9 mouse cellular contexts compared by ENCODE assay signal in genomic region chr19:6933102-6933435, GRCm38 (mm10). TPM values are rescaled to one million over a fixed set of nuclear protein-coding genes. Genes with fewer than 3 reads are reported as not detected.
DNase-seq lines count a peak whose midpoint lies in the region; ATAC-seq and TF ChIP-seq lines count a peak whose summit lies in the region.
"Had no signal": no experiment of that assay in that cellular context is flagged by ENCODE, and none has a peak within 500 bp of the region (broad histone marks: within the 10 kb centered on the region; RNA-seq: fewer than 3 reads in every experiment).

No protein-coding gene starts in this region.

- no peak overlapping the region for H3K9ac ChIP-seq in lung, embryonic 14.5 days
- H3K9ac ChIP-seq in hindbrain, postnatal 0 days (replicated peaks; ENCODE audit: low read length), result peak overlapping the region; percentile 60; the same call in 1 of the 2 replicates

- no peaks in the 10 kb centered on the region for H3K9me3 ChIP-seq in heart, embryonic 10.5 days
- no peaks in the 10 kb centered on the region for H3K9me3 ChIP-seq in lung, embryonic 14.5 days (ENCODE audit: low read depth, low read length)
- no peaks in the 10 kb centered on the region for H3K9me3 ChIP-seq in hindbrain, postnatal 0 days (ENCODE audit: low read length)

- no peaks in the 10 kb centered on the region for H3K79me2 ChIP-seq in myocyte (ENCODE audit: control insufficient read depth, insufficient read depth)

- H3K4me1 ChIP-seq in heart, embryonic 10.5 days, result peaks cover 20% of the 10 kb centered on the region
- no peaks in the 10 kb centered on the region for H3K4me1 ChIP-seq in lung, embryonic 14.5 days (ENCODE audit: insufficient read depth)
- peaks cover 9% of the 10 kb centered on the region for H3K4me1 ChIP-seq in hindbrain, postnatal 0 days (ENCODE audit: insufficient read depth, low read length)

- H3K27ac ChIP-seq in heart, embryonic 10.5 days, result no peak overlapping the region
- H3K27ac ChIP-seq in lung, embryonic 14.5 days (ENCODE audit: low read depth), result no peak overlapping the region
- H3K27ac ChIP-seq in hindbrain, postnatal 0 days, result peak overlapping the region; percentile 41; the same call in 1 of the 2 replicates

- H3K4me2 ChIP-seq in lung, embryonic 14.5 days, result 0 out of 2 replicates have a peak overlapping the region, but pooled peaks have one; percentile 74
- peak overlapping the region; percentile 67 for H3K4me2 ChIP-seq in hindbrain, postnatal 0 days (ENCODE audit: low read depth, low read length)
- H3K4me2 ChIP-seq in myocyte (ENCODE audit: low read depth), result peak overlapping the region; percentile 65

- H3ac ChIP-seq in myocyte (ENCODE audit: control insufficient read depth, insufficient read length), result no peak overlapping the region

- ATAC-seq in lung, embryonic 14.5 days (ENCODE audit: insufficient read depth), result no peak
- ATAC-seq in hindbrain, postnatal 0 days, result no peak
- no peak for ATAC-seq in megakaryocyte progenitor cell, adult 5-6 weeks (replicated peaks; ENCODE audit: poor library complexity)

- no peak for TF ChIP-seq CTCF in lung, embryonic 14.5 days (IDR thresholded peaks at IDR 0.05; ENCODE audit: low read depth)
- TF ChIP-seq CTCF in hindbrain, postnatal 0 days (IDR thresholded peaks at IDR 0.05; ENCODE audit: low read depth), result no peak

- no peak for DNase-seq in heart, embryonic 10.5 days (ENCODE audit: low spot score)
- DNase-seq in heart, postnatal 14 days, result no peak
- DNase-seq in lung, embryonic 14.5 days, result no peak
- no peak for DNase-seq in lung, adult 18-20 months
- DNase-seq in hindbrain, postnatal 0 days (ENCODE audit: low spot score), result no peak
- no peak for DNase-seq in adrenal gland, adult 18-20 months (ENCODE audit: low spot score in 2 of 2)
- DNase-seq: thymus, postnatal 25 days had no signal

- no peak for TF ChIP-seq POLR2A in myocyte (IDR thresholded peaks at IDR 0.05; ENCODE audit: insufficient read length, low read depth)

- H3K36me3 ChIP-seq in heart, embryonic 10.5 days, result no peaks in the 10 kb centered on the region
- H3K36me3 ChIP-seq in lung, embryonic 14.5 days (ENCODE audit: insufficient read depth), result no peaks in the 10 kb centered on the region
- no peaks in the 10 kb centered on the region for H3K36me3 ChIP-seq in hindbrain, postnatal 0 days (ENCODE audit: insufficient read depth, low read length)
- H3K36me3 ChIP-seq in myocyte (ENCODE audit: control insufficient read depth, insufficient read depth), result no peaks in the 10 kb centered on the region

- WGBS in heart, embryonic 10.5 days, result 27% methylated on average over 4 of the region's 4 CpGs
- WGBS in lung, embryonic 14.5 days, result 26% methylated on average over 4 of the region's 4 CpGs
- 27% methylated on average over 4 of the region's 4 CpGs for WGBS in hindbrain, postnatal 0 days

- H3K4me3 ChIP-seq in heart, embryonic 10.5 days, result peak overlapping the region; percentile 60
- H3K4me3 ChIP-seq in lung, embryonic 14.5 days (ENCODE audit: low read depth, low read length), result peak overlapping the region; percentile 41; the same call in 1 of the 2 replicates
- peak overlapping the region; percentile 47 for H3K4me3 ChIP-seq in hindbrain, postnatal 0 days (ENCODE audit: low read length)
- H3K4me3 ChIP-seq in myocyte, result no peak overlapping the region

- peaks cover 87% of the 10 kb centered on the region for H3K27me3 ChIP-seq in heart, embryonic 10.5 days (ENCODE audit: insufficient read depth, poor library complexity, severe bottlenecking)
- H3K27me3 ChIP-seq in lung, embryonic 14.5 days (ENCODE audit: insufficient read depth, low read length), result peaks cover 73% of the 10 kb centered on the region
- H3K27me3 ChIP-seq in hindbrain, postnatal 0 days (ENCODE audit: insufficient read depth, low read length), result peaks cover 6% of the 10 kb centered on the region
- H3K27me3 ChIP-seq in myocyte (ENCODE audit: control insufficient read depth, insufficient read depth, insufficient read length), result peaks cover 12% of the 10 kb centered on the region

- intact Hi-C loops in heart, postnatal 14 days (cut with DNase I), result no loop called here

TF ChIP-seq in myocyte, 11 proteins besides CTCF, POLR2A, EP300 and RAD21:
- no peak for TF ChIP-seq E2F4 (IDR thresholded peaks at IDR 0.05; ENCODE audit: insufficient read depth)
- no peak for TF ChIP-seq REST (IDR thresholded peaks at IDR 0.05; ENCODE audit: insufficient read depth, insufficient read length)
- TF ChIP-seq SRF (IDR thresholded peaks at IDR 0.05; ENCODE audit: control insufficient read depth, insufficient read length, low read depth), result no peak
- TF ChIP-seq TCF3 (IDR thresholded peaks at IDR 0.05; ENCODE audit: insufficient read length, low read depth), result no peak
- no peak for TF ChIP-seq USF1 (IDR thresholded peaks at IDR 0.05; ENCODE audit: low read depth)
- TF ChIP-seq MAX (IDR thresholded peaks at IDR 0.05; ENCODE audit: low read depth), result no peak
- TF ChIP-seq POLR2AphosphoS2 (IDR thresholded peaks at IDR 0.05; ENCODE audit: insufficient read length, low read depth), result no peak
- TF ChIP-seq TCF12 (IDR thresholded peaks at IDR 0.05; ENCODE audit: insufficient read depth, poor library complexity, severe bottlenecking), result no peak
- no peak for TF ChIP-seq CEBPB (IDR thresholded peaks at IDR 0.05; ENCODE audit: insufficient read depth, poor library complexity, severe bottlenecking)
- no peak for TF ChIP-seq MYOG (IDR thresholded peaks at IDR 0.05; ENCODE audit: control insufficient read depth in 1 of 3, insufficient read depth in 1 of 3, insufficient read length in 2 of 3, low read depth in 2 of 3)
- TF ChIP-seq MYOD1 (IDR thresholded peaks at IDR 0.05; ENCODE audit: control insufficient read depth in 1 of 3, insufficient read length in 2 of 3, low read depth in 2 of 3), result no peak

RNA-seq across cellular contexts. Expression of gene Kcnk4, which starts 1.2 kb away (rescaled TPM):
- polyA plus RNA-seq in heart, embryonic 10.5 days (2016; fragmentation: Nextera tagmentation; extraction: Ambion mirVana), result 0.25 and 0.32 TPM in 2 replicates
- total RNA-seq in heart, postnatal 14 days (2021), result under 1 TPM in 1 of 2 experiments, not detected in 1; 0.26 TPM
- polyA plus RNA-seq in lung, embryonic 14.5 days (2014; fragmentation: Nextera tagmentation; extraction: Ambion mirVana), result 0.17 and 0.38 TPM in 2 replicates
- total RNA-seq in hindbrain, postnatal 0 days (2014; rRNA removed), result 13.3 and 17.6 TPM in 2 replicates
- 15.9 and 21.7 TPM in 2 replicates for polyA plus RNA-seq in hindbrain, postnatal 0 days (2015; fragmentation: Nextera tagmentation; extraction: Ambion mirVana)
- 0.12 TPM for polyA plus RNA-seq in myocyte (2012; fragmentation: generic; extraction: Trizol)
- not detected in 2 replicates for total RNA-seq in megakaryocyte progenitor cell, adult 5-6 weeks (2015)
- total RNA-seq in megakaryocyte progenitor cell, adult 5-6 weeks (2017), result not detected in 2 replicates
- total RNA-seq in adrenal gland, adult 18-20 months (2021), result under 1 TPM; 0.23 to 0.35 TPM

RNA-seq across cellular contexts. Expression of gene Catsperz, which starts 7.9 kb away (rescaled TPM):
- 2.3 and 2.4 TPM in 2 replicates for polyA plus RNA-seq in heart, embryonic 10.5 days (2016; fragmentation: Nextera tagmentation; extraction: Ambion mirVana)
- total RNA-seq in heart, postnatal 14 days (2021), result not detected
- 2.2 and 2.3 TPM in 2 replicates for polyA plus RNA-seq in lung, embryonic 14.5 days (2014; fragmentation: Nextera tagmentation; extraction: Ambion mirVana)
- 2.0 TPM in 1 of 2 replicates, not detected in the other for total RNA-seq in hindbrain, postnatal 0 days (2014; rRNA removed)
- 2.9 and 3.7 TPM in 2 replicates for polyA plus RNA-seq in hindbrain, postnatal 0 days (2015; fragmentation: Nextera tagmentation; extraction: Ambion mirVana)
- 0.28 TPM for polyA plus RNA-seq in myocyte (2012; fragmentation: generic; extraction: Trizol)
- total RNA-seq in megakaryocyte progenitor cell, adult 5-6 weeks (2015), result 1.3 and 2.1 TPM in 2 replicates
- total RNA-seq in megakaryocyte progenitor cell, adult 5-6 weeks (2017), result 0.67 and 0.98 TPM in 2 replicates
- total RNA-seq in adrenal gland, adult 18-20 months (2021), result 1 to 10 TPM in 1 of 2 experiments, not detected in 1; 1.2 TPM

RNA-seq across cellular contexts. Expression of gene Bad, which starts 8.6 kb away (rescaled TPM):
- polyA plus RNA-seq in heart, embryonic 10.5 days (2016; fragmentation: Nextera tagmentation; extraction: Ambion mirVana), result 61.3 and 62.0 TPM in 2 replicates
- total RNA-seq in heart, postnatal 14 days (2021), result 10 to 100 TPM; 28.6 to 29.9 TPM
- 61.0 and 65.0 TPM in 2 replicates for polyA plus RNA-seq in lung, embryonic 14.5 days (2014; fragmentation: Nextera tagmentation; extraction: Ambion mirVana)
- total RNA-seq in hindbrain, postnatal 0 days (2014; rRNA removed), result 58.2 and 67.0 TPM in 2 replicates
- polyA plus RNA-seq in hindbrain, postnatal 0 days (2015; fragmentation: Nextera tagmentation; extraction: Ambion mirVana), result 86.6 and 88.0 TPM in 2 replicates
- 76.1 TPM for polyA plus RNA-seq in myocyte (2012; fragmentation: generic; extraction: Trizol)
- total RNA-seq in megakaryocyte progenitor cell, adult 5-6 weeks (2015), result 13.4 and 14.1 TPM in 2 replicates
- 43.1 and 56.3 TPM in 2 replicates for total RNA-seq in megakaryocyte progenitor cell, adult 5-6 weeks (2017)
- total RNA-seq in adrenal gland, adult 18-20 months (2021), result 10 to 100 TPM; 45.5 to 46.0 TPM

RNA-seq across cellular contexts. Expression of gene Gpr137, which starts 9.2 kb away (rescaled TPM):
- polyA plus RNA-seq in heart, embryonic 10.5 days (2016; fragmentation: Nextera tagmentation; extraction: Ambion mirVana), result 20.3 and 23.3 TPM in 2 replicates
- 10 to 100 TPM; 34.1 to 40.0 TPM for total RNA-seq in heart, postnatal 14 days (2021)
- polyA plus RNA-seq in lung, embryonic 14.5 days (2014; fragmentation: Nextera tagmentation; extraction: Ambion mirVana), result 21.8 and 23.5 TPM in 2 replicates
- 122 and 129 TPM in 2 replicates for total RNA-seq in hindbrain, postnatal 0 days (2014; rRNA removed)
- polyA plus RNA-seq in hindbrain, postnatal 0 days (2015; fragmentation: Nextera tagmentation; extraction: Ambion mirVana), result 65.6 and 68.7 TPM in 2 replicates
- polyA plus RNA-seq in myocyte (2012; fragmentation: generic; extraction: Trizol), result 39.9 TPM
- 9.4 and 13.1 TPM in 2 replicates for total RNA-seq in megakaryocyte progenitor cell, adult 5-6 weeks (2015)
- 14.0 and 20.3 TPM in 2 replicates for total RNA-seq in megakaryocyte progenitor cell, adult 5-6 weeks (2017)
- 10 to 100 TPM; 56.4 to 56.8 TPM for total RNA-seq in adrenal gland, adult 18-20 months (2021)

RNA-seq across cellular contexts. Expression of gene Esrra, which starts 11.5 kb away (rescaled TPM):
- polyA plus RNA-seq in heart, embryonic 10.5 days (2016; fragmentation: Nextera tagmentation; extraction: Ambion mirVana), result 23.1 and 29.4 TPM in 2 replicates
- 100 to 1,000 TPM; 128 to 136 TPM for total RNA-seq in heart, postnatal 14 days (2021)
- polyA plus RNA-seq in lung, embryonic 14.5 days (2014; fragmentation: Nextera tagmentation; extraction: Ambion mirVana), result 3.1 and 4.2 TPM in 2 replicates
- 47.0 and 61.6 TPM in 2 replicates for total RNA-seq in hindbrain, postnatal 0 days (2014; rRNA removed)
- polyA plus RNA-seq in hindbrain, postnatal 0 days (2015; fragmentation: Nextera tagmentation; extraction: Ambion mirVana), result 11.8 and 12.3 TPM in 2 replicates
- 52.7 TPM for polyA plus RNA-seq in myocyte (2012; fragmentation: generic; extraction: Trizol)
- 8.5 and 10.2 TPM in 2 replicates for total RNA-seq in megakaryocyte progenitor cell, adult 5-6 weeks (2015)
- 23.9 and 27.5 TPM in 2 replicates for total RNA-seq in megakaryocyte progenitor cell, adult 5-6 weeks (2017)
- 10 to 100 TPM; 38.7 to 63.0 TPM for total RNA-seq in adrenal gland, adult 18-20 months (2021)

Comparison
In these comparisons a context has a peak if more than half of its experiments do, and no peak if none do; other contexts are left out.
1. RNA of gene Kcnk4, which starts 1.2 kb away (total RNA-seq): 13.3 to 17.6 TPM in hindbrain, postnatal 0 days; 0.23 to 0.35 TPM in adrenal gland, adult 18-20 months, 0.26 TPM in heart, postnatal 14 days and not detected in megakaryocyte progenitor cell, adult 5-6 weeks; every median in the first group is over 10 times any median in the second.
2. Peak in every context shown above with its lines, with median percentiles within 50 percentile points of each other: H3K4me2 ChIP-seq.